Mouse (Mus musculus) heart, embryonic 15.5 days (tissue): ENCODE data around the gene Sept4. TPM values are rescaled to one million over a fixed set of nuclear protein-coding genes. Genes with fewer than 3 reads are reported as not detected.

Experiments used
- ATAC-seq: fragments of 200-750 bp; cut with Nextera tagmentation; replicated peaks from 2 replicates; pipeline ENCODE4 v1.8.0; 2017; ENCODE audit warnings: low read depth, moderate TSS enrichment; ENCODE audit not compliant: insufficient number of reproducible peaks, insufficient read depth, low FRiP score
- H3K27ac ChIP-seq: fragments of 300-500 bp; sonication (generic); 2 replicates; pipeline ENCODE4 v1.5.1; 2015; ENCODE audit warnings: mild to moderate bottlenecking, inconsistent platforms
- H3K27me3 ChIP-seq: fragments of 300-500 bp; sonication (generic); 2 replicates; pipeline ENCODE4 v1.6.1; 2015; ENCODE audit warnings: inconsistent platforms
- H3K36me3 ChIP-seq: fragments of 300-500 bp; sonication (generic); 2 replicates; pipeline ENCODE4 v1.6.1; 2015; ENCODE audit warnings: mild to moderate bottlenecking, inconsistent platforms
- H3K4me1 ChIP-seq: fragments of 300-500 bp; sonication (generic); replicated peaks from 2 replicates; pipeline ENCODE4 v1.6.1; 2015; ENCODE audit warnings: inconsistent platforms
- H3K4me2 ChIP-seq: fragments of 300-500 bp; sonication (generic); 2 replicates; pipeline ENCODE4 v1.6.1; 2015; ENCODE audit warnings: inconsistent platforms, mild to moderate bottlenecking, moderate library complexity
- H3K4me3 ChIP-seq: fragments of 300-500 bp; sonication (generic); 2 replicates; pipeline ENCODE4 v1.5.1; 2015; ENCODE audit warnings: mild to moderate bottlenecking, inconsistent platforms
- H3K9ac ChIP-seq: fragments of 300-500 bp; sonication (generic); 2 replicates; pipeline ENCODE4 v1.6.1; 2015; ENCODE audit warnings: mild to moderate bottlenecking, inconsistent platforms
- H3K9me3 ChIP-seq: fragments of 300-500 bp; sonication (generic); replicated peaks from 2 replicates; pipeline ENCODE4 v1.6.1; 2016; ENCODE audit warnings: inconsistent platforms
- WGBS: fragments of 180-500 bp; shearing (Covaris S2); methylation state at CpG from one replicate; pipeline ENCODE4 v1.1.7; 2015; ENCODE audit warnings: mixed read lengths; 5-methylcytosine and 5-hydroxymethylcytosine counted together
- polyA plus RNA-seq: library from polyadenylated mRNA; unstranded; fragments of >200 nt; fragmentation: Nextera tagmentation; extraction: Ambion mirVana; gene quantifications from 2 replicates; pipeline ENCODE4 v1.2.1, GENCODE M21; 2015

The Sept4 gene
- polyA plus RNA-seq, 1 experiment from 2014 or later, result 23.8 TPM

DNA sequence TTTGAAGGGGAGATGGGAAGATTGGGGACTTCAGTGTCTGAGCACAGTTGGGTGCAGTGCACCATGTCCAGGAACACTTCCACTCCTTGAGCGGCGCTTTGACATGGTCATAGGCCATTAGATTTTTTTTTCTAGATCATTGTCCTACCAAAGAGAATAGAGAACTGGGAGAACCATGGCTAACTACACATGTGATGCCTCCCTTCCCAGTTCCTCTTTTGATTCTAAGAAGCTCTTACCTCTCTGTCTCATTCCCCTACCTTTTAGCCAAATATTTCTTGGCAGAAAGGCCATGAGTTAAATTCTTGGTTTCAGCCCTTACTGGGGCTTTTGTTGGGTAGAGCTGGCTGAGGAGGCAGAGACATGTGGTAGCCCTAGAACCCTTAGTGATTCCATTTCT is 34.9 kb downstream of the Sept4 start:
- 91% methylated on average over 2 of the region's 2 CpGs for WGBS

DNA sequence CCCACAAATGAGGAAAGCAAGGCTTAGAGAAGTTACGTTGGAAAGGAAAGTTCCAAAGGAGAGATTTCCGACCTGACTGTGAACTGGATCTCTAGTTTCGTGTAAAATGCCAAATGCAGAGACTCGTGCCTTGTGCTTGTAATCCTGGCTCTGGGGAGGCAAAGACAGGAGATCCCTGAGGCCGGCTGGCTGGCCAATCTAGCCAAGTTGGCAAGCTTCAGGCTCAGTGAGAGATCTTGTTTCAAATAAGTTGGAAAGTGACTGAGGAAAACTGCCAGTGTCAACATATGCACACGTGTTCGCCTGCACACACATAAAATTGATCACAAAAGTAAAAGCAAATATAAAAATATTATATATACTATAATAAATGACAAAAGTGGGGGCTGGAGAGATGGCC is 40.6 kb downstream of the Sept4 start:
- no peaks in the 10 kb centered on the region for H3K27me3 ChIP-seq
- WGBS, result 83% methylated on average over 7 of the region's 7 CpGs
- H3K4me1 ChIP-seq, result no peaks in the 10 kb centered on the region
- no peaks in the 10 kb centered on the region for H3K9me3 ChIP-seq
- H3K36me3 ChIP-seq, result peaks cover 94% of the 10 kb centered on the region
- no peak overlapping the region for H3K9ac ChIP-seq
- no peak overlapping the region for H3K4me2 ChIP-seq
- no peak for ATAC-seq
- no peak overlapping the region for H3K4me3 ChIP-seq
- H3K27ac ChIP-seq, result no peak overlapping the region

More for the DNA sequence above, 34.9 kb downstream of the Sept4 start:
- Histone ChIP-seq H3K36me3 (peaks cover 96% of the 10 kb centered on the region), H3K27me3 (no peaks in the 10 kb centered on the region), H3K9me3 (no peaks in the 10 kb centered on the region), H3K4me1 (no peaks in the 10 kb centered on the region), H3K9ac (no peak overlapping the region), H3K27ac (no peak overlapping the region), H3K4me2 (no peak overlapping the region), H3K4me3 (no peak overlapping the region)
- no peak for ATAC-seq

DNA sequence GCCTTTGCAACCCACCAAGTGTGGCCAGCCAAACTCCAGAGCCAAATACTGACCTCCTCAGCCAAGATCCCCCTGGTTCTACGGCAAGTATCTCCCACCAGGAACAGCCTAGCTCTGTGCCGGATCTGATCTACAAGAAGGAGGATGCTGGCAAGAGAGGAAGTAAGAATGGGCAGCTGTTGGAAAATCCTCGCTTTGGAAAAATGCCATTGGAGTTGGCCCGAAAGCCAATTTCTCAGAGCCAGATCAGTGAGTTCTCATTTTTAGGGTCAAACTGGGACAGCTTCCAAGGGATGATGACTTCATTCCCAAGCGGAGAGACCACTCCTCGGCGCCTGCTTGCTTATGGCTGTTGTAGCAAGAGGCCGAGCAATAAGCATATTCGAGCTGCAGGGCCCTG is 42.8 kb downstream of the Sept4 start:
- Histone ChIP-seq H3K4me3 (no peak overlapping the region), H3K36me3 (peaks cover 92% of the 10 kb centered on the region), H3K27ac (no peak overlapping the region), H3K27me3 (no peaks in the 10 kb centered on the region), H3K9ac (no peak overlapping the region), H3K4me1 (no peaks in the 10 kb centered on the region), H3K9me3 (no peaks in the 10 kb centered on the region), H3K4me2 (no peak overlapping the region)
- WGBS, result 81% methylated on average over 9 of the region's 9 CpGs
- ATAC-seq, result no peak

DNA sequence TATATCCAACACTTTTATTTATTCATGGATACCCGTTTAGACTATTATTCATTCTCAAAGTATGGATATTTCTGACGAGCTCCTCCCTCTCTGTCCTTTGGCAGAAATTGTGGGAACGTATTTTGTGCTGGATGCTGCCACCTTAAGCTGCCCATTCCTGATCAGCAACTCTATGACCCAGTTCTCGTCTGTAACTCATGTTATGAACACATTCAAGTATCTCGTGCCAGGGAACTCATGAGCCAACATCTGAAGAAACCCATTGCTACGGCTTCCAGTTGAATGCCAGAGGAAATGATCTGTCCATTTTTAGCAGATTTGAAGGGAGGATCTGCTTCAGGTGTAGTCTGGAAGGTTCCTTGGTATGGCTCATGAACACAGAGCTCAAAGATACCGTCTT is 45.3 kb downstream of the Sept4 start:
- no peak overlapping the region for H3K4me2 ChIP-seq
- no peaks in the 10 kb centered on the region for H3K4me1 ChIP-seq
- no peak overlapping the region for H3K27ac ChIP-seq
- H3K36me3 ChIP-seq, result peaks cover 90% of the 10 kb centered on the region
- no peak overlapping the region for H3K4me3 ChIP-seq
- no peak for ATAC-seq
- no peaks in the 10 kb centered on the region for H3K27me3 ChIP-seq
- no peak overlapping the region for H3K9ac ChIP-seq
- no peaks in the 10 kb centered on the region for H3K9me3 ChIP-seq
- 88% methylated on average over 7 of the region's 7 CpGs for WGBS

DNA sequence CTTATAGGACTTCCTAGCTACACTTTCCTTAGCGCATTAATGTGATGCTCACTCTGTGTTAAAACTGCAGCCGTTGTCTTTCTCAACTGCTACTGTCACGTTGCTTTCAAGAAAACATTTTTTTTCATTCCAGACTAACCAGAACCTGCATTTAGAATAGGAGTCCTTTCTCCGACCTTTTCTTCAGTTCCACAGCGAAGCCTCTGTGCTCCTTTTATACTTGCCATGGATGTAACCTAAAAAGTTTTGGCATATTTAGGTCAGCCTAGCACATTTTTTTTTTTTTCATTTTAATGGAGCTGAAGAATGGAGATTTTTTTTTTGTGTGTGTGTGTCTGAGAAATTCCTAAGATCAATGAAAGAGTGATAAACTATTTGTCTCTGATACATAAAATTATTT is 46.8 kb downstream of the Sept4 start:
- H3K27ac ChIP-seq, result no peak overlapping the region
- H3K27me3 ChIP-seq, result no peaks in the 10 kb centered on the region
- no peaks in the 10 kb centered on the region for H3K4me1 ChIP-seq
- ATAC-seq, result no peak
- 92% methylated on average over 5 of the region's 5 CpGs for WGBS
- no peaks in the 10 kb centered on the region for H3K9me3 ChIP-seq
- H3K4me3 ChIP-seq, result no peak overlapping the region
- no peak overlapping the region for H3K4me2 ChIP-seq
- H3K36me3 ChIP-seq, result peaks cover 77% of the 10 kb centered on the region
- no peak overlapping the region for H3K9ac ChIP-seq

DNA sequence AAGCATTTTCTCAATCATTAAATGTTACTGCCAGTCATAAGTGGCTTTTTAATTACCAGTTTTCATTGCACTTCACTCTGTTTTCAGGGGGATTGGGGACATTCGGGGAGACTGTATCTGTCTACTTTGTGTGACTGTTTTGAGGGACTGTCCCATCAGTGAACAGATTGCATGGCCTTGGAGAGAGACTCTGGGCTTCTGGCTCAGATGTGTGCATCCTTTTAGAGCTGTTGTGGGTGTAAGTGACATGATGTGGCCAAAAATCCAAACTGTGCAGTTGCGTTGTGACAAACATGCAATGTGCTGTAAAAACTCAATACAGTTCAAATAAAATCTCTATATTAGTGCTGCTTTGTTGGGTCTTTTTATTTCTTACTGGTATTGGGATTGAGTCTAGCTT is 47.2 kb downstream of the Sept4 start:
- Histone ChIP-seq H3K4me3 (no peak overlapping the region), H3K27ac (no peak overlapping the region), H3K27me3 (no peaks in the 10 kb centered on the region), H3K4me2 (no peak overlapping the region), H3K4me1 (no peaks in the 10 kb centered on the region), H3K36me3 (peaks cover 73% of the 10 kb centered on the region), H3K9me3 (no peaks in the 10 kb centered on the region), H3K9ac (no peak overlapping the region)
- no peak for ATAC-seq
- WGBS, result 92% methylated on average over 2 of the region's 2 CpGs

DNA sequence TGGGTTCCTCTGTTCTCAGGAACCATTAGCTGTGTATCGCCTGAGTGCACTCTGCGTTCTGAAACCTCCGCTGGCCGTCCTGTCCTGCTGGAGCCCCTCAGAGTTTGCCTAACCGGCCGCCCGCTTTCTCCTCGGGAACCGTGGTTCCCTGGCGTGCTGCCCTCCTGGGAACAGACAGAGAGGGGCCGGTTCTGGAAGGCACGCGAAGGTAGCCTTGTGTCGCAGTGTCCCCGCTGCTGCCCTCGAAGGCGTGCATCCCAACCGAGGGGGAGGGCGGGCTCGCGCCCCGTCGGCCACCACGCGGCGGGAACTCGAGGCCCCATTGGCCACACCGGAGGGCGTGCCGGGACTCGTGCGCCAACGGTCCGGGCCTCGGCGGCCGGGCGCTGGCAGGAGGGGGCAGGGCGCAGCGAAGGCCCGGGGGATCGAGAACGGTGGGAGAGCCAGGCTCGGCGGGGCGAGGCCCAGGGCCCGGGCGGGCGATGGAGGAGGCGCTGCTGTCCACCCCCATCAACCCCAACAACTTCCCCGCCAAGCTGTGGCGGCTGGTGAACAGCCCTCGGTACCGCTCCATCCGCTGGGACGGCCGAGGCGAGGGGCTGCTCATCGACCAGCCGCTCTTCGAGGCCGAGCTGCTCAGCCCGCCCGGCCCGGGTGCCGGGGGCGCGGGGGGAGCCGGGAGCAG is 48.2 kb downstream of the Sept4 start, which contains the start of gene Hsf5:
TSS of gene Hsf5 (plus strand) at position 375 of the 685 bp plus-strand sequence.
- Histone ChIP-seq H3K4me2 (no peak within 1 kb of the TSS), H3K4me3 (no peak within 1 kb of the TSS), H3K9me3 (no peaks in the 10 kb centered on the region), H3K36me3 (peaks cover 63% of the 10 kb centered on the region), H3K4me1 (no peaks in the 10 kb centered on the region), H3K27ac (no peak within 1 kb of the TSS), H3K9ac (no peak within 1 kb of the TSS), H3K27me3 (no peaks in the 10 kb centered on the region)
- 85% methylated on average over 69 of the region's 69 CpGs for WGBS
- ATAC-seq, result no peak

DNA sequence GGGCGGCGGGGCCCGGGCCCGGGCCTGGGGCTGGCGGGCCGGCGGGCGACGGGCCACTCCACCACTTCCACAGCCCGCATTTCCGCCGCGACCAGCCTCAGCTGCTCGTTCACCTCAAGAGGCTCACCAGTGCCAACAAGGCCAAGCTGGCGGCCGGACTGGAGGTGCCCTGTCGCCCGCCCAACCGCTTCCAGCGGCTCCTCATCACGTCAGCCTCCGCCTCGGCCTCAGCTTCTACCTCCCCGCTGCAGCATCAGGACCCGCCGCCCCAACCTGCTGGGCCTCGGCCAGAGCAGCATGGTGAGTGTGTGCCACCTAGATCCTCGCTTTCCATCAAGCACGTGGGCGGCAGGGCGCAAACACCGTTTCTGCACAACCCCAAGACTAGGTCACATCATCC is 48.9 kb downstream of the Sept4 start:
- Histone ChIP-seq H3K4me1 (no peaks in the 10 kb centered on the region), H3K9me3 (no peaks in the 10 kb centered on the region), H3K36me3 (peaks cover 59% of the 10 kb centered on the region), H3K27me3 (no peaks in the 10 kb centered on the region), H3K4me2 (no peak overlapping the region), H3K4me3 (no peak overlapping the region), H3K27ac (no peak overlapping the region), H3K9ac (no peak overlapping the region)
- 94% methylated on average over 32 of the region's 32 CpGs for WGBS
- ATAC-seq, result no peak

DNA sequence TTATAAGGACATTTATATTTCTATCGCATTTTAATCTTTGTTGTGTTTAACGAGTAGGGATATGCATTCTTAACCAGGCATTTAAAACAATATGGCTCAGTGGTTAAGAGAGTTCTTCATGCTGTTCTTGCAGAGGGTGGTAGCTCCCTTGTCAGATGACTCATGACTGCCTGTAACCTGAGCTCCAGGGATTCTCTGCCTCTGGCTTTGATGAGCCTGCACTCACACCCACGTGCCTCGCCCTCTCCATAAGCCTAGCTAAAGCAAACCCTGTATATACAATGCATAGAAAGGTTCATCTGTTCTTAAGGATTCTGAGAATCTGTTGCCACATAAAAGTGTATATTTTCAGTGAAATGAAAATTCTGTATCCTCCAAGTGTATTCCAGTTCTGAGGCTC is 54.5 kb downstream of the Sept4 start:
- no peak overlapping the region for H3K4me3 ChIP-seq
- H3K27ac ChIP-seq, result no peak overlapping the region
- H3K9ac ChIP-seq, result no peak overlapping the region
- ATAC-seq, result no peak
- WGBS, result 72% methylated on average over 4 of the region's 4 CpGs
- H3K27me3 ChIP-seq, result no peaks in the 10 kb centered on the region
- H3K4me2 ChIP-seq, result no peak overlapping the region
- H3K9me3 ChIP-seq, result no peaks in the 10 kb centered on the region
- H3K4me1 ChIP-seq, result no peaks in the 10 kb centered on the region
- H3K36me3 ChIP-seq, result peaks cover 23% of the 10 kb centered on the region; the same call in 1 of the 2 replicates

DNA sequence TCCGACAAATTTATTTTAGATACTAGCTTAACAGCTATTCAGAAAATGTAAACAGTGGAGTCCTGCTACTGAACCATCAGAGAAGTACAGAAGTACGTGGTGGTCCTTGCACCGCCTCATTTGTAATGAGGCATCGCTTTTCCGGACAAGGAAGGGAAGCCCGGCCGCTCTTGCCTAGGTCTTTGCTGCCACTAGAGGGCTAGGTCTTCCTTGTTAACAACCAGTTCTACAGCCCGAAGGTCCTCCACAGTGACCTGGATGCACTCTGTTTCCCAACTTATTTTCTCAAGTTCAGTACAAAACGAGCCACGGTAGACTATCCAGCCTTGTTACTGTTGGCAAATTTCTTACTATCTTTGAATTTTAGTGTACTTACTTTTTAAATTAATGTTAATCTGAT is 61.2 kb downstream of the Sept4 start:
- no peak for ATAC-seq
- H3K27me3 ChIP-seq, result no peaks in the 10 kb centered on the region
- WGBS, result 20% methylated on average over 10 of the region's 10 CpGs
- H3K4me1 ChIP-seq, result 0 out of 2 replicates have a peak, but pooled peaks cover 3% of the 10 kb centered on the region
- H3K4me2 ChIP-seq, result no peak overlapping the region
- H3K27ac ChIP-seq, result no peak overlapping the region
- no peaks in the 10 kb centered on the region for H3K9me3 ChIP-seq
- H3K9ac ChIP-seq, result no peak overlapping the region
- H3K4me3 ChIP-seq, result no peak overlapping the region
- H3K36me3 ChIP-seq, result no peaks in the 10 kb centered on the region

DNA sequence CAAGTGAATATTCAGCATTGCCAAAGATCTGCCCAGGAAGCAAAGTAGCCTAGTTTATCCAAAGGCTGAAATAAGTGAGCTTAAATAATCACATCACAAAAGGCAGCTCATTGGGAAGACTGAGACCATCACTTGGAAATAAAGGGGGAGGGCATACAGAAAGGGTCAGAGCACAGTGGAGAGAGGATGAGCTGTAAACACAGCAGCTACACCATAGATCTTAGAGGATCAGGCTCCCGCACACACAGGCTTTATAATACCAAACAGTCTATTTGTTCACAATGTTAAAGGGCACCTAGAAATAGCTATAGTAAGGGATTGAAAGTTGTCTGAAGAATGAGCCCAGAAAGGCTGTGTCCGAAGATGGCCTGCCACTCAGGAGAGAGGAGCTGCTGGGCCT is 70.1 kb downstream of the Sept4 start:
- H3K4me1 ChIP-seq, result peaks cover 6% of the 10 kb centered on the region
- no peaks in the 10 kb centered on the region for H3K36me3 ChIP-seq
- no peaks in the 10 kb centered on the region for H3K27me3 ChIP-seq
- H3K4me3 ChIP-seq, result peak overlapping the region; percentile 54
- 29% methylated on average over 2 of the region's 2 CpGs for WGBS
- H3K9me3 ChIP-seq, result no peaks in the 10 kb centered on the region
- H3K27ac ChIP-seq, result peak overlapping the region; percentile 53
- peak overlapping the region; percentile 74 for H3K9ac ChIP-seq
- peak overlapping the region; percentile 80 for H3K4me2 ChIP-seq
- no peak for ATAC-seq

DNA sequence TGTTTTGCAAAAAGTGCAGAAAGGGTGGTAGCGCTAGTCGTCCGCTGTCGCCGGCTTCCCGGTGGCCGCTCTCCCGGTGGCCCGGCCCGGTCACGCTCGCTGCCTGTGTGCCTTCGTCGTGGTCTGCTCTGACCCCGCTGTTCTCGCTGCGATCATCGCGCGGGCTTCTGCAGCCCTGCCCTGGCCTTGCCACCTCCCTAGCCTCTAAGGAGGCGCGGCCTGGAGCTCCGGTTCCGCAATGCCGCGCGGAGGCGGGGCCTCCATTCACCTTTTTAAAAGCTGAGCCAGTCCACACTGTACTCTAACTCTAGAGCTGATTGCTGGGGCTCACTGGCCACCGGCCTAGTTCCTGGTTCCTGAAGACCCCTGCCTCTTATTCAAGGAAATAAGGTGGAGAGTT is 70.5 kb downstream of the Sept4 start:
- Histone ChIP-seq H3K36me3 (no peaks in the 10 kb centered on the region), H3K9me3 (no peaks in the 10 kb centered on the region), H3K4me3 (peak overlapping the region; percentile 54), H3K27ac (peak overlapping the region; percentile 53), H3K4me1 (peaks cover 6% of the 10 kb centered on the region), H3K27me3 (no peaks in the 10 kb centered on the region), H3K9ac (peak overlapping the region; percentile 74), H3K4me2 (peak overlapping the region; percentile 80)
- ATAC-seq, result peak; percentile 84
- under 1% methylated on average over 29 of the region's 29 CpGs for WGBS
